Mouse (Mus musculus) frontal cortex, adult (tissue): ENCODE measurements around the gene Rpl9-ps6.

ENCODE experiments used
- ATAC-seq: cut with Nextera tagmentation; 2 replicates; pipeline ENCODE4 v1.9.2; 2017; ENCODE audit warnings: mild to moderate bottlenecking, moderate library complexity, mixed read lengths; ENCODE audit not compliant: low TSS enrichment

Rpl9-ps6 gene

DNA sequence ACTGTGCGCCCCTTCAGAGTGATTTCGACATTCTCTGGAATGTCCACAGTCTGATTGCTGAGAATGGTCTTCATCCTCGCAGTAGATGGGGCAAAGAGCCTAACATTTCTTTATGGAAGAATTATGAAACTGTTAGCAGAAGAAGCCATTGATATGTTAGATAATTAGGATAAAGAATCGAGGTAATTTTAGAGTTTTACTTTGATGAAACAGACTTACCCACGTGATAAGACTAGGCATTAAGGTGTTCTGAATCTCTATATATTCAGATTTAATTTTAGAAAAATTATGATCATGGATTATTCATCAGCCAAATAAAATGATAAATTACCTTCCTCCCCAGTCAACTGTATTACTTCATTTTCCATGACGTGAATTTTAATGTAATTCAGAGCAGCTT lies at the start of gene Rpl9-ps6:
Gene Rpl9-ps6 (minus strand): TSS at position 101 of the 400 bp plus-strand sequence.
- ATAC-seq, result no peak

DNA sequence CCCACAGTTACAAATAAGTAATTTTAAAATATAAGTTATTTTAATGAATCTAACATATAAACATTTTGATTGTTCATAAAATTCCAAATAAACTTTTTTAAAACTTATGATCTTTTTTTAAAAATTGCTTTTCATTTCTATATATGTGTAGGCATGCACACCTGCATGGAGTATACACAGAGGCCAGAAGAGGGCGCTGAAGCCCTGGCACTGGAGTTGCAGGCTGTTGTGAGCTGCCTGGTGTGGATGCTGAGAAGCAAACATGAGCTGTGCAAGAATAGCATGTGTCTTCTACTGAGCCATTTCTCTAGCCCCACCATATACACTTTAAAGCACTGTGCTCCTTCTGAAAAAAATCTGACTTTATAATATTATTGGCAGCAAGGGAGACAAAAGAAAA lies 46.1 kb upstream of the Rpl9-ps6 start:
- ATAC-seq, result no peak

DNA sequence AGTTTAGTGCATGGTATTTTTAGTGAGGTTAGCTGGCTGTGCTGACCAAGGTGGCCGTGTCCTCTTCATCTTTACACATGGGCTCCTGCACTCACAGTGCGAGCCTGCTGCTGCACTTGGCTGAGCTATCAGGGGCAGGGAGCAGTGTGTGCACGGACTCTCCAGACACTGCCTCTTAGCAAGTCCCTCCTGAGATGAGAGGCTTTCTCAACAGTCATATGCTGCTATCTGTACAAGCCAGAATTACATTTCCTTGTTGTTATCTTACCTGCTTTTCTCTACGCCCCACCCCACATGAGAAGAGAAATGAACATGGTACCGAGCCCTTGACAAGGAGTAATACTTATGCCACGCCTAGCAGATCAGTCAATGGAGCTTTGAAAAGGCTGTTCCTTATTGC lies 44.6 kb upstream of the Rpl9-ps6 start:
- no peak for ATAC-seq

DNA sequence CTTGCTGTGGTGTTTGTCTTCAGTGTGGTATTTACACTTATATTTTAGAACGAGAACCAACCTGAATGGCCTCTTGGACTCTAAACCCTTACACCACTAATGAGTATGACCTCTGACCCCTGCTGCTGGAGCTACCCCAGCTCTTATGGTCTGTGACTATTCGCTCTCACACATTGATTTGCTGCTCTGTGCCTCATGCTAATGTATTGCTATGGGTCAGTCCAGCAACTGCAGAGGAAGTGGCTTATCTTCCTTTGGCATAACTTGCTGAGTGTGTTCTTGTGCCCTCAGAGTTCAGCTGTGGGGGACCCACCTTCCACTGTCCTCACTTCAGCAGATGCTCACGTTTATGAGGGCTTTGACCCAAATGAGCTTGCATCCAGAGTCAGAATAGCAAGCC lies 43.9 kb upstream of the Rpl9-ps6 start:
- no peak for ATAC-seq

DNA sequence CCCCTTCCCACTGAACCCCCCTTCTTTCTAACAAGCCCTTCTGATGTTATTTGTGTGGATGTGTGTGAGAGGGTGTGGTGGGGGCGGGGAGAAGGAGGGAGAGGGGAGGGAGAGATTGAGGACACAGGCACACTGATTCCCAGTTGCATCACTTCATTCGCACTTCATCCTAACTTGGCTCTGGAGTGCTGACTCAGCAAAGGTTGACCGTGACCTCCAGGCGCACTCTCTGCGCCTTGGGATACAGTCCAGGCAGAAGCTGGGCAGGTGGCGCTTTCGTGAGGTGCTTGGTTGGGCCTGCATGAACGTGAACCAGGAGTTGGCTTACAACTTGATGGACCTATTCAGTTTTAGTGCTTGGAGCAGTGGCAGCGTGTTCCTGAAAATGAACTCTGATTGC lies 41.1 kb upstream of the Rpl9-ps6 start:
- ATAC-seq, result no peak

DNA sequence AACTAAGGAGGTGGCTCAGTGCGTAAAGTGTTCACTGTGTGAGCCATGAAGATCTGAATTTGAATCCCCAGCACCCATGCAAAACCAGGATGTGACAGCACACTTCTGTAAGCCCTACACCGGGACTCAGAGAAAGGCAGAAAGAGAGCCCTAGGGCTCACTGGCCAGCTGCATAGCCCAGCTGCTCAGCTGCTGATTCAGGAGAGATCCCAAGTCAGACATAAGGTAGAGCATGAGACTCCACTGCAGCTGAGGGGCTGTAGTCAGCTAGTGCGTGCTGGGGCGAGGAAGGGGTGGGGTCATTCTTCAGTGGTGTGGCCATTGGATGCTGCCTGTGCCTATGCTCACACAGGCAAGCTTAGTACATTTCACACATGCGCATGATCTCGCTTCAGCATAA lies 40.7 kb upstream of the Rpl9-ps6 start:
- 0 out of 2 replicates have a peak, but pooled peaks have one; percentile 41 for ATAC-seq

DNA sequence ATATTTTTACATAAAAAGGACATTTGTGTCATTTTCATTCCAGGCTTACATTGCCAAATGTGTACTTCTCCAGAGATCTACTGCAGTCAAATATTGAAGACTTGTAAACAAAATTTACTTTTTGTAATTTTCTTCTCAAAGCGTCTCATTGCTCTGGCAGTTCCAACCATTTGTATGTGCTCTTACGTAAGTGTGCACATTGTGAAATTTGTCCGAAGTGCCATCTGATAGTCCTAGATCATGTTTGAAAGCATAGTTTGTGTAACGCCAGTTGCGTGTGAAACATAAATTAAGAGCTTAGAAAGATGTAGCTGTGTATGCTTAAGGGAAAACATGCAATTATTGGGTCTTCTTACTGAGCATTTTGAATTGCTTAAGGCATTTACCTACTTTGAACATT lies 40.1 kb upstream of the Rpl9-ps6 start:
- no peak for ATAC-seq

DNA sequence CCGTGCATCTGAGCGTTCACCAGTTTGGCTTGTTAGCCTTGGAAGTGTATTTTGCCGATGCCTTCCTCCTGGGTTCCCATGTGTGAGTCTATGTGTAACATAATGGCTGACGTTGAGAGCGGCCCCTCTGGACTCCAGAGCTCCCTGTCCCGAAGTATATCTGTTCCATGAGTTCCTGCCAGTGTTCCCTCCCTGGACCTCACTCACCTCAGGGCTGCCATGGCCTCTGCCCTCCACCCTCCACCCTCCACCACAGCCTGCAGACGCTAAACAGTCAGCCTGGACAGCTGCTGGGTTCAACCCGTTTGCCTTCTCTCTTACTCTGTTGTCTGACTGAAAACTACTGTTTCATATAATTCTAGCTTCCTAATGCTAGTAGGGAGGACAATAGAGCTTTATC lies 39.7 kb upstream of the Rpl9-ps6 start:
- ATAC-seq, result no peak

DNA sequence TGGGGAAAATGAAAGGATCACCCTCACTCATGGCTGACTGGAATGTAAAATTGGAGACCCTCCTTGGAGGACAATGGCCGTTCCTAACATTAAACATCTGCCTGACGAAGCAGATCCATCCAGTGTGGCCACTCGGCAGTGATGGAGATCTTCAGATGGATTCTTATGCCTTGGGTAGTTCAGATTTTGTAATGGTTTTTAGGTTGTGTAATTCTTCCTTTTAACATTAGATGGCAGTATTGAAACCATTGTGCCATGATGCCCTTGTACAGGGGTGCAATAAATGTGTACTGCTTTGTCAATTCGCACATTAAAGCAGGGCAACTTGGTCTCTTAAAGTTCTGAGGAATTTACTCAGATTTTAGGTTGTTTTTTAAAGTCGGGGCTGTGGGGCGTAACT lies 35.0 kb upstream of the Rpl9-ps6 start:
- ATAC-seq, result peak; percentile 83

DNA sequence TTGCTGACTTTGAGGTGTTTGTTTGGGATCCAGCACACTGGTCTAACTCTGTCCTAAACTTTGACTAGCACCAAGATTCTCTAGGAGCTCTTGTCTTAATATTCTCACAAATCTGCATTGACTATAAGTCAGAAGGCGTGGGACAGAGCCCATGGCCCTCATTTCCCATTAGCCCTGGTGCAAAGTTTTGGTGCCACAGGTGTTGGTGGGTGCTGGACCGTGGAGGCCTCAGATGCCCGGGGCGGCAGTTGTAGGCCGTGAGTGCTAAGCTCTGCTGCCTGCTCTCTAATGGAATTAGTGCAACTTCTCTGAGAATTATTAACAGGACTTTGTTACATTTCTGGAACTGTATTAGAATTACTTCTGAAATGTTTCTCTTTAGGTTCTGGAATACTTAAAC lies 31.6 kb upstream of the Rpl9-ps6 start:
- ATAC-seq, result no peak

DNA sequence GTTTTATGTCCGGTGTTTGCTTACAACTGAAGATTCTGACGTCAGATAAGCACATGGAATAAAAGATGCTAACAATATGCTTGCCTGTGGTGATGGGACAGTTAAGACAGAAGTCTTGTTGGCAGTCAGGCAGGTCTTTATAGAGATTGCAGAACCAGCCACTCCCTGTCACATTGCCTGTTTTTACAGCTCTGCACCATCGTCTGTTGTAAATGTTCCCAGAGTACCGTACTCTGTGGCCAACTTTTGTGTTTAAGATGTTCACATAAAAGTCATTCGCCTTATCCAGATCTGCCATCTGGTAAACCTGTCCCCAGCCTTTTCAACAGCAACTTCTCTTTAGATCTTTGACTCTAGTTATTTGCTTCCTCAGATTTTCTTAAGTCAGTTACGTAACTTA lies 31.0 kb upstream of the Rpl9-ps6 start:
- ATAC-seq, result peak; percentile 32; the same call in 1 of the 2 replicates

DNA sequence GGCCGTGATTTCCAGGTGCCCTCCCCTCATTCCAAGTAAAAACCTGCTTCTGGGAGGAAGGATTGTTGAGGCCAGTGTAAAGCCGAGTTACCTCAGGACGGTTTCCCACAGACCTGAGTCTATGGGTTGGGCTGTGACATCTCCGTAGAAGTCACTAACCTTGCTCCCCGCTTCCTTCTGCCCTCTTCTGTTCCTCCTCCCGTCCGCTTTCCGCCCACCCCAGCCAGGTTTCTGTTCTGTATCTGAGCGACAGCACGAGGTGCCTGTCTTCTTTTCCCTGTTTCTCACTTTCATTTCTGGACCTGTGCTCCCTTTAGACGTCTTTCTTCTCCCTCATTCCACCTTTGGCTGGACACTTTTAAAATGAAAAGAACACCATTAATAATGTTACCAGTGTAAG lies 28.7 kb upstream of the Rpl9-ps6 start:
- ATAC-seq, result no peak

DNA sequence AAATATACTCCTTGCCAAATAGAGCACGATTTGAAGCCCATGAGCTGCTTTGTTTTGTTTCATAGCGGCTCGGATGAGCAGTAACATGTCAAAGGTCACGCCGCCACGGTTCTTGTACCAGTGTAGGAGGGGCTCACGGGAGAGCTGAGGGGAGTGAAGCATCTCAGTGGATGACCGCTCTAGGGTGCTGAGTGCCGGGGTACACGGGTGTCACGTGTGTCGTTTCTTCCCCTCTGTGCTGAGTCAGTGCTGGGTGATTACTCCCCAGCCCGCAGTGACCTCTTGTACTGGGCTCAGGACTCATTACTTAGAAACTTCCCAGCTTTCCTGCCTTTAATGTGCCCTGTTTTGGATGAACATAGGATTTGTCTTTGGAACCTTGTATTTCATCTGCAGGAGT lies 28.2 kb upstream of the Rpl9-ps6 start:
- no peak for ATAC-seq

DNA sequence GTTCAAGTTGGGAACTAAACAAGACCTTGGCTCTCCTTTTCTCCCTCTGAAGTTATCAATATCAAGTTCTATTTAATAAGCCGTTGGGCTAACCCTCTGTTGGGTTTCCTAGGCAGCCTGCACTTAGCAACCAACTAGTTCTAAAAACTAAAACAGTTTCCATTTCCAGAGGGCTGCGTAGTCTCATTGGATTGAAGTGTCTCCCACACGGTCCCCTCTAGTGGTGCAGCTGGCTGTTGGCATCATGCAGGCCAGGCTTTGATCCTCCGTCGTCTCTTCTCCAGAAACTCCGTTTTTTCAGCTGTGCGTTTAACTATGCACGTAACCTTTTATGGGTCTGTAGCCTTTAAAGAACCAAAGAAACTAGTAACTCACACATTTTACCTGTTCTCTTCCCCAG lies 27.1 kb upstream of the Rpl9-ps6 start:
- peak; percentile 63 for ATAC-seq

DNA sequence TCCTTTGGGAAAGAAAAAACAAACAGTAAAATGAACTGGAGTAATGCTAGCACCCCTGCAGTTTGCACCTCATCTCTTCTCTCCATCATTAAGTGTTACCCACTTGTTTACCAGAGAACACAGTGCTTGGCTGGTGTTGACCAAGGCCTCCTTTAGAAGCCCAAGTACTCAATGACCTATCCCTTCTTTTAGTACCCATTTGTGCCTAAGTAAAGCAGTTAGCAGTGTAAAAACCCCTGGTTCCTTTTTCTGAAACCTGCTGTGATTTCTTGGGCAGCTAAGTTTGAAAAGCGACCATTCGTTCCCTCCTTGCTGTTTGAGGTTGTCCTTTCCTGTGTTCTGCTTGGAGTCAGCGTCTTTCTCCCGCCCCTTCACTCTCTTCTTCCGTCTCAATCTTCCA lies 26.6 kb upstream of the Rpl9-ps6 start:
- no peak for ATAC-seq

DNA sequence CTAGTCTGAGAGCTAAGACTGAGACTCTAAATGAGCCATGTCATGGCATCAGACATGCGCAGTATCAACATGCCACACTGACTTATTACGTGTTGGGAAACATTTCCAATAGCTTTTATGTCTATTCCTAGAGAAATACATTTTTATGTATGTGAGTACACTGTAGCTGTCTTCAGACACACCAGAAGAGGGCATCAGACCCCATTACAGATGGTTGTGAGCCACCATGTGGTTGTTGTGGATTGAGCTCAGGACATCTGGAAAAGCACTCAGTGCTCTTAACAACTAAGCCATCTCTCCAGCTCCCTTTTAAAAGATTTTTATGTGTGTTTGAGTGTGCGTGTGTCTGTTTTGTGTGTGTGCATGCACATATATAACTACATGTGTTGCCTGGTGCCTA lies 26.0 kb upstream of the Rpl9-ps6 start:
- ATAC-seq, result no peak

DNA sequence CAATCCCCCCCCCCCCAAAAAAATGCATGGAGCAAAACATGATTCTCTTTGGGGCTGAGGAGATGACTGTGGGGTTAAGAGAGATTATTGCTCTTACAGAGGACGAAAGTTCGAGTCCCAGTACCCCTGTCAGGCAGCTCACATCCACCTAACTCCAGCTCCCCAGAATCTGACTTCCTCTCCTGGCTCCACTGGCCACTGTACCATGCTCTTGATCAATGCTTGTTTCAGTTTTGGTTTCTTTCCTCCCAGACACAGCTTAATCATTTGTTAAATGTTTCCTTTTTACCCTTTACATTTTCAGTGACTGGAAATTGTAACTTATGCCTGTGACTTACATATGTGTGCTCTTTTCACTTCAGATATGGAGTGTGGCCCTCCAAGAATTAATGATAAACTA lies 24.6 kb upstream of the Rpl9-ps6 start:
- ATAC-seq, result no peak

DNA sequence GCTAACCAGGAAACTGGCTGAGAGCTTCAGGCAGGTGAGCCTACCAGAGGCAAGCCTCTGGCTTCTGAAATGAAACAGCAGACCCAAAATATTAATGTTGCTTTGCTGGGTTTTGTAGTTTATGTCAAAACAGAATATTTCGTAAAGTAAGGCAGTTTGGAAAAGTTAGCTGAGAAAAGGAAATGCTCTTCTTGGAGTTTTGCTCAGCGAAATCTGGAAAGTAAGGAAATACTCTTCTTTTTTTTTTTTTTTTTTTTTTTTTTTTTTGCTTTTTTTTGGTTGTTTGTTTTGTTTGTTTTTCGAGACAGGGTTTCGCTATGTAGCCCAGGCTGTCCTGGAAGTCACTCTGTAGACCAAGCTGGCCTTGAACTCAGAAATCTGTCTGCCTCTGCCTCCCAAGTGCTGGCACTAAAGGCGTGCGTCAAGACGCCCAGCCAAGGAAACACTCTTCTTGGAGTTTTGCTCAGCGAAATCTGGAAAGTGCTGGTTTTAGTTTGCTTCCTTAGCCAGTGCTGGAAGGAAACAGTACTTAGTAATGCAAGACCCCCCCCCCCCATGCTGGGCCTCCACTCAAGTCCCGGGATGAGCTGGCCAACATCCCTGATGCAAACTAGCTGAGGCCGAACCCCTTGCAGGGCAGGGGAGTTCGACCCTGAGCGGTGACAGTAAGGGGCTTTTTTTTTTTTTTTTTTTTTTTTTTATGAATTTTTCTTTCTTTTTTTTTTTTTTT lies 23.0 kb upstream of the Rpl9-ps6 start:
- ATAC-seq, result no peak

DNA sequence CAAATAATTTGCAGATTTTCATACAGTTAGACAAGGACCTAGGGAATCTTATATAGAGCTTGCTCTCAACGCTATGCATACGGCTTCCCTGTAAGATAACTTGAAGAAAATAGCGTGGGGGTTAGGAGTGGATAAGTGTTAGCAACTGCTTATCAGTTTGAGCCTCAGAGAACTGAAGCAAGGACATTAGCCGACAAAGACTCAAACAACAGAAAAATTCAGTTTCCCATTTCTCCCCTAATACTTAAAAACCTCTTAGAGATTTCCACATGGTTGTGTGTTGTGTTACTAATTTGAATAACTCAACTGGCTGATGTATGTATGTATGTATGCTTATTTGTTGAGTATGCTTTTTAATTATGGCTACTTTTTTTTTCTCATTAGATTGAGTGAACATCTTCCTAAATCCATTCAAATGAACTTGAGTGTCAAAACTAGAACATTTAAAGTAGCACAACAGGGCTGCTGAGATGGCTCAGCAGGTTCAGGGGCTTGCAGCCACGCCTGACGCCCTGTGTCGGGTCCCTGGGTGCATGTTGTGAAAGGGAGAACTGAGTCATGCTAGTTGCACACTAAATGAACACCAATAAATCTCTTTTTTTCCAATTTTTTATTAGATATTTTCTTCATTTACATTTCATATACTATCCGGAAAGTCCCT lies 21.3 kb upstream of the Rpl9-ps6 start:
- no peak for ATAC-seq

DNA sequence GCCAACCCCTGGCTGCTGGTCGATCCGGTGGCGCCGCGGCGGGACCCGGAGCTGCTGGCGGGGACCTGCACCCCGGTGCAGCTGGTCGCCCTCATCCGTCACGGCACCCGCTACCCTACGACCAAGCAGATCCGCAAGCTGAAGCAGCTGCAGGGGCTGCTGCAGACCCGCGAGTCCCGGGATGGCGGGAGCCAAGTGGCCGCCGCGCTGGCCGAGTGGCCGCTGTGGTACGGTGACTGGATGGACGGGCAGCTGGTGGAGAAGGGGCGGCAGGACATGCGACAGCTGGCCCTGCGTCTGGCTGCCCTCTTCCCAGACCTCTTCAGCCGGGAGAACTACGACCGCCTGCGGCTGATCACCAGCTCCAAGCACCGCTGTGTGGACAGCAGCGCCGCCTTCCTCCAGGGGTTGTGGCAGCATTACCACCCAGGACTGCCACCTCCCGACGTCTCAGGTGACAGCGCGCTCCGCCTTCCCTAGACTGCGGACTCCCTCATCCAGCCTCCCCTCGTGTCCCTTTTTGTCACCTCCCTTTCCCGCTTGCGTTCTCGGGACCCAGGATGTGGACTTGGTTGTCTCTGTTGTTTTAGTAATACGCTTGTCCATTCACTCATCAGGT lies 19.8 kb upstream of the Rpl9-ps6 start:
- peak; percentile 82 for ATAC-seq

DNA sequence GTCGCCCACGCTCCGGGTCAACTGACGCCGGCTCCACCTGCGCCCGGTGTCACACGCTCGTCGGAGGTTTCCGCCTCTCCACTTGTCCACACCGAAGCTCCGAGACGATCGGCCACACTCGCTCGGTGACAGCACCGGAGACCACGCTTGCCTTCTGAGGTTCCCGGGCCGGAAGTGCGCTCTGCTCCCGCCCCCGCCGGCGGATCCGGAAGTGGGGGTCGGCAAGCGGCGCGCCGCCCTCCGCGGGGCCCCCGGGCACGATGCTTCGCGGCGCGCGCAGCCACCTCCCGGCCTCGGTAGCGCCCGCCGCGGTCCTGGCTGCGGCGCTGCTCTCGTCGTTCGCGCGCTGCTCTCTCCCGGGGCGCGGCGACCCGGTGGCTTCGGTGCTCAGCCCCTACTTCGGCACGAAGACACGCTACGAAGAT lies 19.3 kb upstream of the Rpl9-ps6 start, which contains the start of gene Minpp1:
Gene Minpp1 (plus strand): TSS at position 89 of the 425 bp plus-strand sequence.
- ATAC-seq, result peak; percentile 93

DNA sequence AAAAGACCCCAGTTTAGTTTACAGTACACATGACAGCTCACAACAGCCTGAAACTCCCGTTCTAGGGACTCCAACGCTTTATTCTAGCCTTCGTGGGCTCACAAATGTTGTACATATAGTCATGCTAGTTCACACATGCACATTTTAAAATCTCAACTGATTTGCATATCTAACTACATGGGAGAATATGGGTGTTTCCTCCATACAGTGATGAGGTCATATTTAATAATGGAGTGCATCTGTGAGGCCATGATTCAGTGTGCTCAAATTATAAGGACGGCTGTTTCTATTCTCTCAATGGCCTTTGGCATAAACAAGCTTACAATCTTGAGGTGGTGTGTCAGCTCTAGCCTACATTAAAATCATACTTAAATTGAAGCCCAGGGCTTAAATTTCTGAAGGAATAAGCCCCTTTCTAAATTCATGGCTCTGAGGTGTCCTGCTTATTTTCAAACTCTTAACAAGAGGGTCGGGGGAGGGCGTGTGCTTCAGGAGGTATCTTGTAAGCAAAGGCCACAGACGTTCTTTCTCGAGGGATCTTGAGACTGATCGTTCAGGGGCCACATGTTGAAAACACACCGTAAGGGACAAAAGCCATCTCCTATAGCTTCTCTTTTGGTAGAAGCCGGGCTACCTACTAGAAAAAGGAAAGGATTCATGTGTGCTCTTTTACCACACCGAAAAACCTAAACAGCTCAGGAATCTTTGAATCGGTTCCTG lies 18.7 kb upstream of the Rpl9-ps6 start:
- no peak; the same call in 1 of the 2 replicates for ATAC-seq
